Comparison of ENCODE assay signal across 17 mouse cellular contexts in the genomic region with DNA sequence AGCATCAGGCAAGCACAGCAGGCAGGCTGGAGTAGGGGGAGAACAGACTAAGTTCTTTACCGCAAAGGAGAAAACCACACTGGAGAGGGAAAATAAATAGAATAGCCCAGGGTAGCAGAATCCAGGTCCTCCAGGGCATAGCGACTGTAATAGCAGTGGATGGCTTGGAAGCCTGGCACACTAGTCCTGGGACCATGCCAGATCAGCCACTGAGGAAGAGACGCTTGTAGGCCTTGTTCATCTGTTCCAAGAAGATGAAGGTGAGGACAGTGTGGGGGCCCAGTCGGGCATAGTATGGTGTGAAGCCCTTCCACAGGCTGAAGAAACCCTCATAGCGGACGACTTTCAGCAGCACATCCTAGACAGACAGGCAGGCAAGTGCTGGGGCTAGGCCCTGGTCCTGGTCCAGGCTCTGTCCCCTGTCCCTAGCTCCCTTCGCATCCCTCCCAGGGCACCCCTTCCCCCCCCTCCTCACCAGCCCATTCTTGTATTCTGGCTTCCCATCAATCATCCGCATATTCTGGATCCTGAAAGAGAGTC. TPM values are rescaled to one million over a fixed set of nuclear protein-coding genes. Genes with fewer than 3 reads are reported as not detected.
DNase-seq lines count a peak whose midpoint lies in the region; ATAC-seq and TF ChIP-seq lines count a peak whose summit lies in the region.
"Had no signal": no experiment of that assay in that cellular context is flagged by ENCODE, and none has a peak within 500 bp of the region (broad histone marks: within the 10 kb centered on the region; RNA-seq: fewer than 3 reads in every experiment).

No protein-coding gene starts in this region.

- intact Hi-C loops in gastrocnemius, adult 2 months (cut with DNase I) = loop anchor here (10.0 kb wide), 1 partner anchor 650 kb away; a partner anchor contains a TSS
- intact Hi-C loops in gastrocnemius, postnatal 36 days (cut with DNase I) = no loop called here

- no peak for DNase-seq in gastrocnemius, adult 2 months
- no peak for DNase-seq in gastrocnemius, postnatal 36 days
- DNase-seq in hindbrain, embryonic 11.5 days (ENCODE audit: low spot score) = no peak
- no peak for DNase-seq in midbrain, embryonic 10.5 days (ENCODE audit: low spot score)
- no peak for DNase-seq in midbrain, embryonic 14.5 days
- DNase-seq in testis, postnatal 14 days (ENCODE audit: low spot score) = no peak
- DNase-seq: adrenal gland, adult 2 months; spleen, adult 18-20 months had no signal

- no peaks in the 10 kb centered on the region for H3K27me3 ChIP-seq in hindbrain, embryonic 12.5 days
- H3K27me3 ChIP-seq in hindbrain, embryonic 11.5 days (ENCODE audit: control insufficient read depth, insufficient read depth, low read length) = no peaks in the 10 kb centered on the region
- H3K27me3 ChIP-seq in midbrain, embryonic 10.5 days (ENCODE audit: low read depth, poor library complexity, severe bottlenecking) = no peaks in the 10 kb centered on the region
- no peaks in the 10 kb centered on the region for H3K27me3 ChIP-seq in midbrain, embryonic 14.5 days (ENCODE audit: control insufficient read depth, insufficient read depth, low read length)
- H3K27me3 ChIP-seq: kidney, embryonic 15.5 days; stomach, embryonic 15.5 days had no signal

- peaks cover 32% of the 10 kb centered on the region for H3K4me1 ChIP-seq in hindbrain, embryonic 12.5 days
- peaks cover 10% of the 10 kb centered on the region for H3K4me1 ChIP-seq in hindbrain, embryonic 11.5 days (replicated peaks; ENCODE audit: control insufficient read depth, insufficient read depth, low read length)
- H3K4me1 ChIP-seq in midbrain, embryonic 10.5 days = peaks cover 35% of the 10 kb centered on the region
- H3K4me1 ChIP-seq in midbrain, embryonic 14.5 days (ENCODE audit: control insufficient read depth, insufficient read depth, low read length) = peaks cover 27% of the 10 kb centered on the region

- no peaks in the 10 kb centered on the region for H3K9me3 ChIP-seq in hindbrain, embryonic 12.5 days (replicated peaks)
- no peaks in the 10 kb centered on the region for H3K9me3 ChIP-seq in hindbrain, embryonic 11.5 days (ENCODE audit: control insufficient read depth, low read length)
- no peaks in the 10 kb centered on the region for H3K9me3 ChIP-seq in midbrain, embryonic 10.5 days (replicated peaks)
- H3K9me3 ChIP-seq in midbrain, embryonic 14.5 days (ENCODE audit: control insufficient read depth, low read length) = no peaks in the 10 kb centered on the region
- H3K9me3 ChIP-seq: kidney, embryonic 15.5 days; stomach, embryonic 15.5 days had no signal

- H3K27ac ChIP-seq in gastrocnemius, adult 2 months = peak overlapping the region; percentile 66
- H3K27ac ChIP-seq in hindbrain, embryonic 12.5 days = no peak overlapping the region
- H3K27ac ChIP-seq in hindbrain, embryonic 11.5 days (ENCODE audit: low read depth, low read length) = no peak overlapping the region
- H3K27ac ChIP-seq in midbrain, embryonic 10.5 days (replicated peaks) = no peak overlapping the region
- no peak overlapping the region for H3K27ac ChIP-seq in midbrain, embryonic 14.5 days (replicated peaks; ENCODE audit: low read depth, low read length)
- H3K27ac ChIP-seq: kidney, embryonic 15.5 days; layer of hippocampus, adult 2 months; stomach, embryonic 15.5 days had no signal

- no peak overlapping the region; the same call in 1 of the 2 replicates for H3K4me3 ChIP-seq in gastrocnemius, adult 2 months
- no peak overlapping the region for H3K4me3 ChIP-seq in hindbrain, embryonic 12.5 days
- no peak overlapping the region for H3K4me3 ChIP-seq in hindbrain, embryonic 11.5 days (ENCODE audit: low read depth, low read length)
- peak overlapping the region; percentile 23 for H3K4me3 ChIP-seq in midbrain, embryonic 10.5 days
- no peak overlapping the region for H3K4me3 ChIP-seq in midbrain, embryonic 14.5 days (replicated peaks; ENCODE audit: low read depth, low read length)
- H3K4me3 ChIP-seq: erythroblast, embryonic 14.5 days had no signal

- H3K4me2 ChIP-seq in hindbrain, embryonic 12.5 days (replicated peaks) = no peak overlapping the region
- H3K4me2 ChIP-seq in hindbrain, embryonic 11.5 days (replicated peaks; ENCODE audit: low read depth, low read length) = no peak overlapping the region
- H3K4me2 ChIP-seq in midbrain, embryonic 14.5 days (ENCODE audit: low read length) = no peak overlapping the region

- peaks cover 32% of the 10 kb centered on the region for H3K36me3 ChIP-seq in hindbrain, embryonic 12.5 days
- H3K36me3 ChIP-seq in hindbrain, embryonic 11.5 days (ENCODE audit: control insufficient read depth, insufficient read depth, low read length) = 0 out of 2 replicates have a peak, but pooled peaks cover 3% of the 10 kb centered on the region
- H3K36me3 ChIP-seq in midbrain, embryonic 10.5 days = peaks cover 48% of the 10 kb centered on the region
- H3K36me3 ChIP-seq in midbrain, embryonic 14.5 days (ENCODE audit: control insufficient read depth, insufficient read depth, low read length) = peaks cover 21% of the 10 kb centered on the region

- WGBS in hindbrain, embryonic 12.5 days = 96% methylated on average over 8 of the region's 8 CpGs
- WGBS in hindbrain, embryonic 11.5 days = 94% methylated on average over 8 of the region's 8 CpGs
- 96% methylated on average over 8 of the region's 8 CpGs for WGBS in midbrain, embryonic 10.5 days
- 95% methylated on average over 8 of the region's 8 CpGs for WGBS in midbrain, embryonic 14.5 days

- peak overlapping the region; percentile 28; the same call in 1 of the 2 replicates for H3K9ac ChIP-seq in hindbrain, embryonic 12.5 days
- no peak overlapping the region for H3K9ac ChIP-seq in hindbrain, embryonic 11.5 days (ENCODE audit: low read depth, low read length)
- no peak overlapping the region for H3K9ac ChIP-seq in midbrain, embryonic 14.5 days (replicated peaks; ENCODE audit: low read length)
- H3K9ac ChIP-seq: stomach, embryonic 15.5 days had no signal

- TF ChIP-seq CTCF in gastrocnemius, adult 2 months (IDR thresholded peaks at IDR 0.05) = no peak

- no peak for ATAC-seq in hindbrain, embryonic 12.5 days (ENCODE audit: low FRiP score)
- no peak for ATAC-seq in hindbrain, embryonic 11.5 days (ENCODE audit: low FRiP score)
- no peak for ATAC-seq in midbrain, embryonic 14.5 days (ENCODE audit: low FRiP score, low TSS enrichment)
- ATAC-seq: inflammation-experienced regulatory T-cells, adult 6 months; lung, postnatal 0 days had no signal

RNA-seq across cellular contexts. Expression of a gene that starts 2.4 kb away (rescaled TPM):
- 10 to 100 TPM; 35.0 to 38.4 TPM for total RNA-seq in gastrocnemius, adult 2 months (2021)
- 10 to 100 TPM; 27.3 to 33.8 TPM for total RNA-seq in gastrocnemius, postnatal 36 days (2021)
- 96.0 and 102 TPM in 2 replicates for polyA plus RNA-seq in hindbrain, embryonic 12.5 days (2016; fragmentation: Nextera tagmentation; extraction: Ambion mirVana)
- polyA plus RNA-seq in hindbrain, embryonic 11.5 days (2014; fragmentation: Nextera tagmentation; extraction: Ambion mirVana) = 86.6 and 94.3 TPM in 2 replicates
- polyA plus RNA-seq in midbrain, embryonic 10.5 days (2016; fragmentation: Nextera tagmentation; extraction: Ambion mirVana) = 85.6 and 96.3 TPM in 2 replicates
- polyA plus RNA-seq in midbrain, embryonic 14.5 days (2014; fragmentation: Nextera tagmentation; extraction: Ambion mirVana) = 95.9 and 104 TPM in 2 replicates

RNA-seq across cellular contexts. Expression of a gene that starts 2.6 kb away (rescaled TPM):
- total RNA-seq in gastrocnemius, adult 2 months (2021) = 100 to 1,000 TPM; 264 to 408 TPM
- total RNA-seq in gastrocnemius, postnatal 36 days (2021) = 100 to 1,000 TPM; 308 to 309 TPM
- polyA plus RNA-seq in hindbrain, embryonic 12.5 days (2016; fragmentation: Nextera tagmentation; extraction: Ambion mirVana) = 145 and 148 TPM in 2 replicates
- polyA plus RNA-seq in hindbrain, embryonic 11.5 days (2014; fragmentation: Nextera tagmentation; extraction: Ambion mirVana) = 138 and 145 TPM in 2 replicates
- 142 and 149 TPM in 2 replicates for polyA plus RNA-seq in midbrain, embryonic 10.5 days (2016; fragmentation: Nextera tagmentation; extraction: Ambion mirVana)
- polyA plus RNA-seq in midbrain, embryonic 14.5 days (2014; fragmentation: Nextera tagmentation; extraction: Ambion mirVana) = 158 and 171 TPM in 2 replicates

RNA-seq across cellular contexts. Expression of a gene that starts 5.7 kb away (rescaled TPM):
- not detected for total RNA-seq in gastrocnemius, adult 2 months (2021)
- total RNA-seq in gastrocnemius, postnatal 36 days (2021) = not detected
- polyA plus RNA-seq in hindbrain, embryonic 12.5 days (2016; fragmentation: Nextera tagmentation; extraction: Ambion mirVana) = 0.10 and 0.38 TPM in 2 replicates
- polyA plus RNA-seq in hindbrain, embryonic 11.5 days (2014; fragmentation: Nextera tagmentation; extraction: Ambion mirVana) = 0.64 and 1.2 TPM in 2 replicates
- 0.44 and 0.48 TPM in 2 replicates for polyA plus RNA-seq in midbrain, embryonic 10.5 days (2016; fragmentation: Nextera tagmentation; extraction: Ambion mirVana)
- 0.37 and 0.38 TPM in 2 replicates for polyA plus RNA-seq in midbrain, embryonic 14.5 days (2014; fragmentation: Nextera tagmentation; extraction: Ambion mirVana)
- total RNA-seq: layer of hippocampus, adult 2 months; left cerebral cortex, adult 18-20 months had no signal
- polyA plus RNA-seq: cerebellum, adult 2 months had no signal

RNA-seq across cellular contexts. Expression of a gene that starts 9.8 kb away (rescaled TPM):
- 100 to 1,000 TPM; 252 to 257 TPM for total RNA-seq in gastrocnemius, adult 2 months (2021)
- 100 to 1,000 TPM; 288 to 339 TPM for total RNA-seq in gastrocnemius, postnatal 36 days (2021)
- 1,190 and 1,267 TPM in 2 replicates for polyA plus RNA-seq in hindbrain, embryonic 12.5 days (2016; fragmentation: Nextera tagmentation; extraction: Ambion mirVana)
- polyA plus RNA-seq in hindbrain, embryonic 11.5 days (2014; fragmentation: Nextera tagmentation; extraction: Ambion mirVana) = 1,409 and 1,523 TPM in 2 replicates
- 1,553 and 1,733 TPM in 2 replicates for polyA plus RNA-seq in midbrain, embryonic 10.5 days (2016; fragmentation: Nextera tagmentation; extraction: Ambion mirVana)
- polyA plus RNA-seq in midbrain, embryonic 14.5 days (2014; fragmentation: Nextera tagmentation; extraction: Ambion mirVana) = 661 and 672 TPM in 2 replicates

RNA-seq across cellular contexts. Expression of a gene that starts 12.4 kb away (rescaled TPM):
- total RNA-seq in gastrocnemius, adult 2 months (2021) = 1,000 to 10,000 TPM; 7,153 to 7,488 TPM
- total RNA-seq in gastrocnemius, postnatal 36 days (2021) = 1,000 to 10,000 TPM; 8,161 to 9,332 TPM
- 14.9 and 18.5 TPM in 2 replicates for polyA plus RNA-seq in hindbrain, embryonic 12.5 days (2016; fragmentation: Nextera tagmentation; extraction: Ambion mirVana)
- 23.2 and 26.2 TPM in 2 replicates for polyA plus RNA-seq in hindbrain, embryonic 11.5 days (2014; fragmentation: Nextera tagmentation; extraction: Ambion mirVana)
- polyA plus RNA-seq in midbrain, embryonic 10.5 days (2016; fragmentation: Nextera tagmentation; extraction: Ambion mirVana) = 22.6 and 32.8 TPM in 2 replicates
- polyA plus RNA-seq in midbrain, embryonic 14.5 days (2014; fragmentation: Nextera tagmentation; extraction: Ambion mirVana) = 8.5 and 8.7 TPM in 2 replicates
